Mouse (Mus musculus): ENCODE results near the gene Abo. TPM values are rescaled to one million over a fixed set of nuclear protein-coding genes. Genes with fewer than 3 reads are reported as not detected.
"Not testable (repeated sequence)": the region's sequence is repeated elsewhere in the genome, so short reads cannot be mapped to it uniquely, and the experiment has no call there.

Gene Abo
- total RNA-seq (2015), result not detected in 2 replicates
- total RNA-seq (2017), result not detected in 2 replicates

- no peak for ATAC-seq (replicated peaks; ENCODE audit: poor library complexity)
Observed at GRCm38 (mm10) chr2:26864879-26865278, at the start of gene Abo. Abo (minus strand) TSS chr2:26864979.

- ATAC-seq (replicated peaks; ENCODE audit: poor library complexity), result no peak
Observed at GRCm38 (mm10) chr2:26914148-26914941, 49.6 kb upstream of the Abo start.

GRCm38 (mm10) chr2:26913416-26914147 is 48.8 kb upstream of the Abo start:
- ATAC-seq (replicated peaks; ENCODE audit: poor library complexity), result no peak

- no peak for ATAC-seq (replicated peaks; ENCODE audit: poor library complexity)
Observed at GRCm38 (mm10) chr2:26912253-26912770, 47.5 kb upstream of the Abo start.

- ATAC-seq (replicated peaks; ENCODE audit: poor library complexity), result 0 out of 2 replicates have a peak, but pooled peaks have one; percentile 12
Observed at GRCm38 (mm10) chr2:26910994-26911765, 46.4 kb upstream of the Abo start.

GRCm38 (mm10) chr2:26910124-26910993 is 45.6 kb upstream of the Abo start, which contains the start of the genes Med22 and Rpl7a:
Med22 (minus strand) TSS chr2:26910677.
Rpl7a (plus strand) TSS chr2:26910764.
- ATAC-seq (replicated peaks; ENCODE audit: poor library complexity), result peak; percentile 79

- no peak for ATAC-seq (replicated peaks; ENCODE audit: poor library complexity)
Observed at GRCm38 (mm10) chr2:26909387-26909784, 44.6 kb upstream of the Abo start.

- ATAC-seq (replicated peaks; ENCODE audit: poor library complexity), result no peak
Observed at GRCm38 (mm10) chr2:26908710-26909386, 44.1 kb upstream of the Abo start.

GRCm38 (mm10) chr2:26907109-26907508 is 42.3 kb upstream of the Abo start:
- no peak for ATAC-seq (replicated peaks; ENCODE audit: poor library complexity)

- no peak for ATAC-seq (replicated peaks; ENCODE audit: poor library complexity)
Observed at GRCm38 (mm10) chr2:26906431-26906830, 41.7 kb upstream of the Abo start.

- no peak for ATAC-seq (replicated peaks; ENCODE audit: poor library complexity)
Observed at GRCm38 (mm10) chr2:26905936-26906335, 41.2 kb upstream of the Abo start.

GRCm38 (mm10) chr2:26903311-26903710 is 38.5 kb upstream of the Abo start:
- ATAC-seq (replicated peaks; ENCODE audit: poor library complexity), result no peak

GRCm38 (mm10) chr2:26902467-26903220 is 37.9 kb upstream of the Abo start, which contains the start of gene Surf6:
Surf6 (minus strand) TSS chr2:26902879.
- peak; percentile 94 for ATAC-seq (replicated peaks; ENCODE audit: poor library complexity)

- no peak for ATAC-seq (replicated peaks; ENCODE audit: poor library complexity)
Observed at GRCm38 (mm10) chr2:26901834-26902400, 37.1 kb upstream of the Abo start.

GRCm38 (mm10) chr2:26900731-26901130 is 36.0 kb upstream of the Abo start:
- ATAC-seq (replicated peaks; ENCODE audit: poor library complexity), result no peak

GRCm38 (mm10) chr2:26895898-26896297 is 31.1 kb upstream of the Abo start:
- ATAC-seq (replicated peaks; ENCODE audit: poor library complexity), result no peak

GRCm38 (mm10) chr2:26886170-26886569 is 21.4 kb upstream of the Abo start:
- ATAC-seq (replicated peaks; ENCODE audit: poor library complexity), result not testable (repeated sequence)

GRCm38 (mm10) chr2:26885541-26885940 is 20.8 kb upstream of the Abo start:
- not testable (repeated sequence) for ATAC-seq (replicated peaks; ENCODE audit: poor library complexity)

Data from megakaryocyte progenitor cell, adult 5-6 weeks (primary cell).